Mouse (Mus musculus) liver, postnatal 0 days (tissue): ENCODE measurements at regions not wholly inside any gene's neighbourhood (a gene's known extent, or its start where the extent isn't known, plus 50 kb on each side); places are given as distances from the start of the nearest gene placed in this dataset.

ENCODE experiments used
- CTCF ChIP-seq: sonication (generic); IDR thresholded peaks from 2 replicates; pipeline ENCODE4 v1.5.1; 2016; ENCODE audit warnings: antibody characterized with exemption, low read depth
- EP300 ChIP-seq: IDR thresholded peaks from 2 replicates; pipeline ENCODE4 v1.6.1; 2016; ENCODE audit warnings: antibody characterized with exemption, low read depth, mild to moderate bottlenecking

DNA sequence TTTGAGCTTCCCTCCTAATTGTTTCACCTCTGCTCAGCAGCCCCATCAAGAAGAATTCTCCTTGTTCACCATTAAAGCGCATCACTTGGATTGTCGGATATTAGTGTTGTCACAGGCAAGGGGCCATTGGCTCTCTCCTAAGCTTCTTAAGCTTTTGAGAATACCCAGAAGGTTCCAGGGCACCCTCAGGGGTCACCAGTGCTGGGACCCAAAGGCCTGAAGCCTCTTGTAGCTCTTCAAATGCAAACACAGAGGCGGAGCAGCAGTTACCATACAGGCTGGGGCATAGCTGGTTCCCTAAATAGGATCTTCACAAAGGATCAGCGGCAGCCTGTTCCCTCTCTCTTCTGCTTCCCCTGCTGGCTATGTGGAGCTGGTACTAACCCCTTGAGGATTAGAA is 175.3 kb upstream of the A230072I06Rik start:
- TF ChIP-seq CTCF, result no peak
- no peak for TF ChIP-seq EP300
